Mouse (Mus musculus) thymus, postnatal 0 days (tissue): ENCODE data around the gene Xntrpc. TPM values are rescaled to one million over a fixed set of nuclear protein-coding genes. Genes with fewer than 3 reads are reported as not detected.
A peak's percentile ranks its signal among the peaks of the same experiment; 100 is the strongest.

Experiments
- DNase-seq: peaks from one replicate; pipeline ENCODE4 v3.0.0-alpha.2; 2015; ENCODE audit warnings: low spot score
- polyA plus RNA-seq: library from polyadenylated mRNA; unstranded; fragments of >200 nt; fragmentation: Nextera tagmentation; extraction: Ambion mirVana; gene quantifications from 2 replicates; pipeline ENCODE4 v1.2.1, GENCODE M21; 2015

Xntrpc gene
- polyA plus RNA-seq, 1 experiment from 2014 or later = 0.74 TPM

DNA sequence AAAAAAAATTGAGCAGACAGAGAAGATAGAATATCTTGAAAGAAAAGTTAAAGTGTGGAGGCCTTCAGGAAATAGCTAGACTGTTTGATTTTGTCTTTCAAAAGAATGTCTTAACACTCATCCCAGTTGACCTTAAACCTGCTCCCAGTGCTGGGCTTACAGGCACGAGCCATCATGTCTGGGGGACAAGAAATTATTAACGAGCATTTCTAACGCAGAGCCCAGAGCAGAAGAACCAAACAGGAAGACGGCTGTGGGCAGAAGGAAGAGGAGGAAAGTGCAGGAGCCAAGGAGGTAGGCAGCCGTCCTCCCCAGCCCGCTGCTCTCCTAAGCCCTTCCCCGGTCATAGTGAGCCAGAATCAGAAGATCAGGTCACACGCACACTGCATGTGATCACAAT, 14.8 kb downstream of the Xntrpc start:
- DNase-seq = no peak

DNA sequence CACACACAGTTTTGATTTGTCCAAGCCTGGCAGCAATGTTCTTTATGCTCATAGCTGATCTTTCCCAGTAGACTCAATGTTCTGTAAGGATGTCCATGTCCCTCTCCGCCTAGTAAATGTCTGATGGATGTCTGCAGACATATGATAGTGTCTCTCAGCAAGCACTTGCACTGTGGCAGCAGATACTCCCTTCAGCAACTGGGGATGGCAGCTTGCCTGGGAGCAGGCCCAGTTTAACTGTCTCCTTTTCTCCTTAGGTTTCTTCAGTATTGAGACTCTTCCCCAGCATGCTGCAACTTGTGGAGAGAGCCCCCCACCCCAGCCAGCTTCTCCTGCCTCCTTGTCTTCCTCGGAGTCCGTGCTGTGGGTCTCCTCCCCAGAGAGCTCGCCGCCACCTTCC, 16.3 kb downstream of the Xntrpc start:
- no peak for DNase-seq

DNA sequence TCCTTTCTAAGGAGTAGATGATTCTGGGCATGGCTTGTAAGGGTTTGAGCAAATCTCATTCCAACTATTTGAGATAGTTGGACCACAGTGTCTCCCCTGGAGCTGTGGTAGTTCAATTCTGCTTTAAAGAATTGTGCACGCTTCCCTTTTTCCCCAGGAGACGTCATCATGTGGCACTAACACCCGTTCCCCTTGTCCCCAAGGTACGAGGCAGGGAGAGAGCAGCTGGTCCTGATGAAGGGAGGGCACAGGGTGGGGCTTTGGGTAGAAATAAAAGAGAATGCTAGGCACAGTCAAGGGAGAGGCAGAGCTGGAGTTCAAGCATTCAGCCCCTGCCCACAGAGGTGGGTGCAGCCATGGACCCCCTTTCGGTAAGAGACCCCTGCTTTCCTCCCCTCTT, 17.3 kb downstream of the Xntrpc start, which contains the start of gene Trpc2:
Gene Trpc2, plus strand, starts transcription at position 301 of the 400 bp plus-strand sequence.
- no peak for DNase-seq

DNA sequence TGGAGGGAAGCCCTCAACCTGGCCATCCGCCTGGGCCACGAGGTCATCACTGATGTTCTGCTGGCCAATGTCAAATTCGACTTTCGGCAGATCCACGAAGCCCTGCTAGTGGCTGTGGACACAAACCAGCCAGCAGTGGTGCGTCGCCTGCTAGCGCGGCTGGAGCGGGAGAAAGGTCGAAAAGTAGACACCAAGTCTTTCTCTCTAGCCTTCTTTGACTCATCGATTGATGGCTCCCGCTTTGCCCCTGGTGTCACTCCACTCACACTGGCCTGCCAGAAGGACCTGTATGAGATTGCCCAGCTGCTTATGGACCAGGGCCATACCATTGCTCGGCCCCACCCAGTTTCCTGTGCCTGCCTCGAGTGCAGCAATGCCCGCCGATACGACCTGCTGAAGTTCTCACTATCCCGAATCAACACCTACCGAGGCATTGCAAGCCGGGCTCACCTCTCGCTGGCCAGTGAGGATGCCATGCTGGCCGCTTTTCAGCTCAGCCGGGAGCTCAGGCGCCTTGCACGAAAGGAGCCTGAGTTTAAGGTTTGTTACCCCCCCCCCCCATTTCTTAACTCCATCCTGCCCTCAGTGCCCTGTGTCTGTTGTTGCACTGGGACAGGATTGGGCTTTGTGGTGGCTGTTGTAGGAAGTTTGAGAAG, 18.7 kb downstream of the Xntrpc start:
- no peak for DNase-seq

DNA sequence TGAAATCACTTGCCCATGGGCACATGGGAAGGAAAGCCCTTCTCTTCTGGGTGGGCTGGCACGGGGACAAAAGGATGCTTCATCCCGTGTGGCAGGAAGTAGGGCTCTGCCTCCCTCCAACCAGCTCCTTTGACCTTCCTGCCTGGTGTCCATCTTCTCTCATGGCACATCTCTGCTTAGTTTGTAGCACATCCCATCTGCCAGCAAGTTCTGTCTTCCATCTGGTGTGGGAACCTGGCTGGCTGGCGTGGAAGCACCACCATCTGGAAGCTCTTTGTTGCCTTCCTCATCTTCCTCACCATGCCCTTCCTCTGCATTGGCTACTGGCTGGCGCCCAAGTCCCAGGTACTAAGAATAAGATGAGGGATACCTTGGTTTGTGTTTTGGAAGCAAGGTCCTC, 21.8 kb downstream of the Xntrpc start:
- DNase-seq = no peak

DNA sequence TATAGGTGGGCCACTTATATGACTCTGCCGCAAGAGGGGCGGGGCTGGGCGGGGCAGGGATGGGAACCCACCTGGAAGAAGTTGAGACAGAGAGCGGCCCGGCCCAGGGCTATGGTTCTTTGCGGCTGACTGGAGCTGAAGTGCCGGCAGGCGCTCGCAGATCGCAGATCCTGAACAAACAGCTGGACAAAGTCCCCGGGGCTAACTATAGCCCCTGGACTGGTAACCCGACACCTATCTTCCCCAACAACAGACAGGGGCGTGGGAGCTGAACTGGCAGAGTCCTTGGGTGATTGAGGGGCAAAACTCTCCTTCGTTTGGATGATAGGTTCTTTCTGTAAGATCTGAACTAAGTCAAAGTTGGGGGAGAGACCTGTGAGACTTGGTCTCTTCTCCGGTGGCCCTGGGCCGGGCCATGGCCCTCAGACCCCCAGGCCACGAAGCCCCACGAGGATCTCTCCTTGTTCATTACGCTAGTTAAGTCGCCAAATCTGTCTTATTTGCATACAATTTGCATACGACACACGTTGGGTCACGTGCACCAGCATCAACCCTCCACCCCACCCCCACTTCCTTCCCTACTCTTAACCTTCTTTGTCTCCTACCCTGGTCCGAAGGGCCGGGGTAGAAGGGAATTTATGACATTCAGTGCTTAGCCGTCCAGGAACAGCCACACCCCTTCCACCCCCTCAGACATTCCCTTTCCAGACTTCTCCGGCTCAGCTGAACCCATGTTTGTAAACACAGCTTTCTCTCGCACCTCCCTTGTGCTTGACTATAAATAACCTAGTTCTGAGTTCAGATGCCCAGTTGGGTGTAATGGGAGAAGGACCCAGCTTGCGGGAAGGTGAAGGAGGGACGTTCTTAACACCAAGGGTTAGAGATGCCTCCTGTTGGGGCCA, 34.5 kb downstream of the Xntrpc start:
- DNase-seq = peak; percentile 83

DNA sequence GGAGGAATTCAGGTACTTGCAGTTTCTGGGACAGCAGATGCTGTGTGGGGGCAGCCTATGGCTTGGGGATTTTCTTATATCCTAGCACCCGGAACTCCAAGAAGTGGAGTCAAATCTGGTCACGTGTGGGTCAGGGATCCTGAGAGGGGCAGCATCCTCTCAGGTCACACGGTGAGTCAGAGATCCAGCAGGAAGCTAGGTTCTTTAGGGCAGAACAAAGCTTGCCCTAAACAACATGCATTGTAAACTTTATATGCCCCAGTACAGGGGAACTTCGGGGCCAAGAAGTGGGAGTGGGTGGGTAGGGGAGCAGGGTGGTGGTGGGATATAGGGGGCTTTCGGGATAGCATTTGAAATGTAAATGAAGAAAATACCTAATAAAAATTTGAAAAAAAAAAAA, 35.4 kb downstream of the Xntrpc start:
- no peak for DNase-seq

DNA sequence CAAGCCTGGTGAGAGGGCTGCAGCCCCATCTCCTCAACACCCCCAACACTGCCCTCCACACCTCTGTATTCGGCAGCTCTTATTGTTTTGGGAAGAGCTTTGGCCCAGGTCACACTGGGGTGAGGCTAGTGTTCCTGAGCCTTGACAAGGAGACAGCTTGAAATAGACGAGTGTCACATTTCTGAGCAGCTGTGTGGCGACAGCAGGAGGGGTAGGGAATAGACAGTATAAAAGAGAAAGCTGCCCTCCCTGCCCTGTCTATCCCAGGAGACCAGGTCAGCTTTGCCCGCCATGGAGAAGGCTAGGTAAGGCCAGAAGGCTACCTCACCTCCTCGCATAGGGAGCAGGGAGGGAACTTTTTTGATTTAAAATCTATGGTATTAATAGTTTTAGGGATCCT, 36.0 kb downstream of the Xntrpc start, which contains the start of gene Art1:
Gene Art1, plus strand, starts transcription at position 257 of the 400 bp plus-strand sequence.
- no peak for DNase-seq

DNA sequence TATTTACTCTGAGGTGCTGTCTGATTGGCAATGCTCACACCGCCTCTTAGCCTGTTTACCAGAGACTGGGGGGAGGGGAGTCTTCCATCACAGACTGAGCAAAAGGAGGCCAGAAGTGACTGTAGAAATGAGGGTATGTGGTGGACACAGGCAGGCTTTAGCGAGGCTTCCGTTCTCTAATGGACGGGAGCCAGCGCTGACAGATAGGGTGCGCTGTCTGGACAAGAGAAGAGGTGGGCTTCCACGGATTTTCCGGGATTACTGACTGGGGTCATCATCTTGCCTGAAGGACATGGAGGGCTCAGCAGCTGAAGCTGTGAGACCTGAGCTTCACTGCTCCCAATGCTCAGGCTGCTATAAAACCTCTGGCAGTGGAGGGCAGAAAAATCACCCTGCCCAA, 36.7 kb downstream of the Xntrpc start:
- DNase-seq = no peak

DNA sequence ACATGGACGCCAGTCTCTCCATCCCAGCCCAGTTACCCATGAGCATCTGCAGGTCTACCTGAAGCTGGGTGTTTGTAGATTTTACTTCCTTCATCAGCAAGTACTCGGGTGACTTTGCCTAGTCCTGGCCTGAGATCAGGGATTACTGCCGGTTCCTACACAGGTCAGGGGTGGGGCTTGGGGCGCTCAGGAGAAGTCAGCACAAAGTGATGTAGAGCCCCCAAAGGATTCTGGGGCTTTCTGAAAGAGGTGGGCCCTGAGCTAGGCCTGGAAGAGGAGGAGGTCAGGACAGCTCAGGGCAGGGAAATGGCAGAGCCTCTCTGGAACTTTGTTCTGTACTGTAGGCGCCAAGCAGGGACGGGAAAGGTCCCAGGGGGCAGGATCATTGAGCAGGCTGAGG, 37.2 kb downstream of the Xntrpc start:
- DNase-seq = no peak

DNA sequence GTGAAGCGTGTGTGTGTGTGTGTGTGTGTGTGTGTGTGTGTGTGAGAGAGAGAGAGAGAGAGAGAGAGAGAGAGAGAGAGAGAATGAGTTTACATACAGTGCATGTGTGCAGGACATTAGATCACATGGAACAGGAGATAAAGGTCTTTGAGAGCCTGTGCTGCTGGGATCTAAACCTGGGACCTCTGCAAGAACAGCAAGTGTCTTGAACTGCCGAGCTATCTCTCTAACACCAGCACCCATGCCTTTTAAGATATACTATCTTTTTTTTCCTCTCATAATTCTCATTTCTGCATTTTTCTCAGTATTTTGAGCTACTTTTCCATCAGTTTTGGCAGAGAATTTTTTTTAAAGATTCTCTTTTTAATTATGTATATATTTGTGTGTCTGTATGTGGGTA, 38.0 kb downstream of the Xntrpc start:
- no peak for DNase-seq

DNA sequence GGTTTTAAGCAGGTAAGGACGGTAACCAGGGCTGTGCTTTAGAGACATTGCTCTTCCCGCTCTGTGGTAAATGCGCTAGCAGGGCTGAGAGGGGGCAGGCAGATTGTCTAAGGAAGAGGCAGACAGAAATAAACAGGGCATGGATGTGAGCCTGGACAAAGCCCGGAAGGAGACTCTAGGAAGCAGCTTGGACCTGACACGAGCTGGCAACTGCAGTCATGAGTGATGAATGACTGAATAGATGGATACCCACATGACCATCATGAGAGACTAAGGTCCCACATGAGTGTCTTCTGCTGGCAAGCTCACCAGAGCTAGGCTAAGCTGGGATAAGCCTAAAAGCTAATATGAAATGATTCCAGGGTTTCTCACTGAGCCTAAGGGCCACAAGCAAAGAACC, 38.6 kb downstream of the Xntrpc start:
- DNase-seq = no peak

DNA sequence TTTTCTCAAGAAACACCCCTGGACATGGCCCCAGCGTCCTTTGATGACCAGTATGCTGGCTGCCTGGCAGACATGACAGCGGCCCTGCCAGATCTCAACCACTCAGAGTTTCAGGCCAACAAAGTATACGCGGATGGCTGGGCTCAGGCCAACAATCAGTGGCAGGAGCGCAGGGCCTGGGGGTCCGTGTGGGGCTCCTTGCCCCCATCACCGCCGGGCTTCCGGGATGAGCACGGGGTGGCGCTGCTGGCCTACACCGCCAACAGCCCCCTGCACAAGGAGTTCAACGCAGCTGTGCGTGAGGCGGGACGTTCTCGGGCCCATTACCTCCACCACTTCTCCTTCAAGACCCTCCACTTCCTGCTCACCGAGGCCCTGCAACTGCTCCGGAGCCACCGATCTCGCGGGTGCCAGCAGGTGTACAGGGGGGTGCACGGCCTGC, 41.2 kb downstream of the Xntrpc start:
- DNase-seq = peak; percentile 82

DNA sequence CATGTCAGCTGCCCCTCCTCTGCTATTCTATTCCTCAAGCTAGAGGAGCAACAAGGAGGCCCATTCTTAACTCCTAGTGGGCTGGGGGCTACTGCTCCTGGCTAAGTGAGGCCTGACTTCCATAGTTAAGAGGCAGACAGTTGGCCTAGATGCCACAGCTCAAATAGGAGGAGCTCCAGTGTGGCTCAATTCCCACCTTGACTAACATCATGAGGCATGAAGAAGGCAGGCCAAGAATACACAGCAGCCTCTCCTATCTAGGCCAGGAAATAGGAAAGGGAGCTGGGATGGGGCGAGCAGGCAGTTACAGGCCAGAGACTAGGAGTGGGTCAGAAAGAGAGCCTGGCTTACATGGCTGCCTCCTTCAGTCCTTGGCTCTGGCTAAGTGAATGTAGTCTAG, 42.7 kb downstream of the Xntrpc start:
- DNase-seq = no peak

DNA sequence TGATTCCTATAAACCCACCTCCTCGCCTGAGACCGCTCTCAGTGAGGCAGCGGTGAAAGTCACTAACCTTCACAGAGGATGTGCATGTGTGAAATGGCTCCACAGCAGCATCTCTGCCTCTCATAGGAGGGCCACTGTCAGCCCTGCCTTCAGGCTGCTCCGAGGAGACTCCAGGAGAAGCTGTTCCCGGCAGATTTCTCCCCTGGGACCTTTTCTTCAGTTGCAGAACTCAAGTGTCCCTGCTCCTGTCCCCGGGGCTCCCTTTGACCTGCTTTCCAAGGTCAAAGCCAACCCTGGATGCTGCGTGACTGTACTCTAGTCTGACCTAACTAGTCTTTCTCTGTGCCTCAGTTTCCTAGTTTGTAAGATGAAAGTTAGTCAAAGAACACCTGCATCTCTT, 43.7 kb downstream of the Xntrpc start, which contains the start of gene Art5:
Gene Art5, minus strand, starts transcription at position 319 of the 400 bp plus-strand sequence.
- peak; percentile 30 for DNase-seq

DNA sequence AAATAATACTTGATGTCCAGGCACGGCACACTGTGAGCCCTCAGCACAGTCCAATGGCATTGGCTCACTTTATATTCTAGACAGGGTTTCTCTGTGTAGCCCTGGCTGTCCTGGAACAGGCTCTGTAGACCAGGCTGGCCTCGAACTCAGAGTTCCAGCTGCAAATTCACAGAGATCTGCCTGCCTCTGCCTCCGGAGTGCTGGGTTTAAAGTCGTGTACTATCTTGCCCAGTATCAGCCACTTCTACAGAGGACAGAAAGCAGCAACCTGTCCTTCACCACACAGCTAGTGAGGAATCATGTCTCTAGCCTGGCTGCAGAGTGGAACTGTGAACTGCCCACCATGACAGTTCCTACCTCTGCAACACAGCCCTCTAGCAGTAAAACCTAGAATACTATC, 44.2 kb downstream of the Xntrpc start:
- DNase-seq = no peak

DNA sequence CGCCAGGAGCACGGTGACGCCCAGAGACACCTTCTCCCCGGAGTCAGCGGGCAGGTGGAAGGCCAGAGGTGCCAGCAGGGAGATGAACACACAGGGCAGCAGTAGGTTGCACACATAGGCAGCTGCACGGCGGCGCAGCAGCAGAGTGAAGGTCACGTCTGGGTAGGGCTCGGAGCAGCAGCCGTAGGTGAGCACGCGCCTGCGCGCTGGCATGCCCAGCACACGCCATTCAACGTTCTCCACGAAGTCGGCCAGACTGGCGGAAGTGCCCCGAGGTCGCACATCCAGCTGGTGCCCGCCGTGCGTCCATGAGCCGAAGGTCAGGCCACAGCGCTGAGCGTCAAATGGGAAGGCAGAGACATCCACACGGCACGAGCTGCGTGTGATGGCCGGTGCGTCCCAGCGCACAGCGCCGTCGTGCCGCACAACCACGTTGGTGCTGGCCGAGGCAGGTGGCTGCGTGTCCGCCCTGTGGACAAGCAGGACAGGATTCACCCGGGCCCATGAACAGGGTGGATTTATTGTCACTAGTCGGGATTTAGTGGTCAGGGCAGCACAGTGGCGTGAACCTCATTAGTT, 47.7 kb downstream of the Xntrpc start:
- DNase-seq = no peak

DNA sequence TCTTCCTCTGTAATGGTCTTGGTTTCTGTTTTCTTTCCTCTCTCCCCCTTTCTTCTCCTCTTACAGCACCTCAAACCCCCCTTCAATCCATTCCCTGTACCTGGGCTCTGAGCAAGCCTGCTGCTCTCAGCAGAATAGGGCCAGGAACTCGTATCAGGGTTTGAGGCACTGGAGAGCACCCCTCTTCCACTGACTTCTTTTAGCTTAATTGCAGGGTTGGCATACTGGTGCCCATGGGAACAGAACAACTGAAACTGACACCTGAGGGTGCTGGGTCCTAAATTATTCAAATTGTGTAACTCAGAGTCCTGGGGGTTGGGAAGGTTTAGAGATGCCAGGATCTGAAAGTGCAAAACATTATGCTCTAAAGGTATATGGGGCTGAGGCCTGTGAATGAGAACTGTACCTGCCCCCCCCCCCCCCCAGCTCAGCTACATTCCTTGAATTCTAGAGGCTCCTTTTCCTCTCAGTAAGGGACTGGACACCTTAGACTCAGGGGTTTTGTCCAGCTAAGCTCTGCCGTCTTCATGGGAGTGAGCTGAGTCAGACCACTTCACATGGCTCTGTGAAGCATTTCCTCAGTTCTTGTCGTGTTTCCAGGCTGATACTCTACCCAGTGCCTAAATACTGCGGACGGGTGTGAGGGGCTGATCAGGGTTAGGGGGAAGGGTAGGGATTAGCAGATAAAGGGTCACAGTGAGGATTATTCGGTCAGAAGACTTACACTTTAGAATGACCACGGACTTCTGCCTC, 51.2 kb downstream of the Xntrpc start, which contains the start of gene Chrna10:
Gene Chrna10, minus strand, starts transcription at position 250 of the 753 bp plus-strand sequence.
- DNase-seq = no peak

DNA sequence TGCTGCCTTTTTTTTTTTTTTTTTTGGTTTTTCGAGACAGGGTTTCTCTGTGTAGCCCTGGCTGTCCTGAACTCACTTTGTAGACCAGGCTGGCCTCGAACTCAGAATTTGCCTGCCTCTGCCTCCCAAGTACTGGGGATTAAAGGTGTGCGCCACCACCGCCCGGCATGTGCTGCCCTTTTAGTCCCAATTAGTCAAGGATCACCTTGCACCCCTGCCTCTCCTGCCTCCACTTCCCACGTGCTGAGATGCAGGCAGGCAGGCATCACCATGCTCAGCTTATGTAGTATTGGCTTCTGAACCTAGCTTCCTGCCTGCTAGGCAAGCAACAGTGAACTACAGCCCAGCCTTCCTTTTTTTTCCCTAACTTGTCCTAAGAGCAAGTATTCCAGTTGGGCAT, 51.9 kb downstream of the Xntrpc start:
- DNase-seq = no peak

DNA sequence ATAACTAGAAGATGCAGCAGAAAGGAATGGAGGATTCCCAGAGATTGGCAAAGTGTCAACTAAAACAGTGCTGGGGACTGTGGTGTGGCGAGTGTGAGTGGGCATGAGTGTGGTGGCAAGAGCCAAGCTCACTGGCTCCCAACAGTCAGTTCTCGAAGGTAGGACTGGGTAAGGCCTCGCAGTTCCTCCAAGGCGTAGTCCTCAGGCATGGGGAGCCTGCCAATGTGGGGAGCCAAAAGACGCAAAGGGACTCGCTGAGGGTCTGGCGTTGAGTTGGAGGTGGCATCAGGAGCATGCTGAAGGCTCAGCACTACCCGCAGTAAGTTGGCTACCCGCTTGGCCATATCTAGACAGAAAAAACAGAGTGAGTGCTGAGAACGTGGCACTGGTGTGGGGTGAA, 54.8 kb downstream of the Xntrpc start:
- no peak for DNase-seq

DNA sequence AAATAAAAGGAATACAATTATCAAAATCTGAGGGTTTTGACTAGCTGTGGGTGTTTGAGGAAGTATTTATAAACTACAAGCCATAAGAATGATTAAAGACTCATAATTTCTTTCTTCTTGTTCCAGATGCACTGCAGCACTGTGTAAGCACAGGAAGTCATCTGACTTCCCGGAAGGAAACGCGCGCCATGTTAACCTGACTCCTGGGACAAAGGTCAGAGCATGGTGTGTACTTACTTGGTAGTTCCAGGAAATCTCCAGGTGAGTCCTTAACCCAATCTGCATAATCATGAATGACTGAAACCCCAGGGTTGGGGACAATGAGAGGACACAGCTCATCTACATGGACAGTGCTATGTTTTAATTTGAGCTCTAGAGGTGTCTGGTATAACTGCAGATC, 66.9 kb downstream of the Xntrpc start:
- no peak for DNase-seq
